Mouse (Mus musculus) heart, adult 2 months (tissue): ENCODE measurements around the gene Gpr82.

Source experiments
- CTCF ChIP-seq: fragments of 200-600 bp; IDR thresholded peaks from 2 replicates; pipeline ENCODE4 v1.8.1; 2022; ENCODE audit warnings: antibody characterized with exemption, mild to moderate bottlenecking, moderate library complexity
- EP300 ChIP-seq: fragments of 200-500 bp; IDR thresholded peaks from 2 replicates; pipeline ENCODE4 v1.6.1; 2011; ENCODE audit warnings: low read depth, low read length, control low read depth; ENCODE audit not compliant: insufficient read depth
- POLR2A ChIP-seq: fragments of 200-500 bp; IDR thresholded peaks from 2 replicates; pipeline ENCODE4 v1.6.1; 2011; ENCODE audit warnings: mild to moderate bottlenecking, low read depth, low read length, control low read depth; ENCODE audit not compliant: insufficient read depth

- TF ChIP-seq CTCF = no peak
- no peak for TF ChIP-seq POLR2A
- TF ChIP-seq EP300 = no peak
Observed at GRCm38 (mm10) chrX:13658616-13659140, 2.5 kb upstream of the Gpr82 start.
